Mouse (Mus musculus): ENCODE data around the gene Sowahd. TPM values are rescaled to one million over a fixed set of nuclear protein-coding genes. Genes with fewer than 3 reads are reported as not detected.
"Not testable (repeated sequence)": the region's sequence is repeated elsewhere in the genome, so short reads cannot be mapped to it uniquely, and the experiment has no call there.

The Sowahd gene
- polyA plus RNA-seq, 1 experiment from 2014 or later = not detected

DNA sequence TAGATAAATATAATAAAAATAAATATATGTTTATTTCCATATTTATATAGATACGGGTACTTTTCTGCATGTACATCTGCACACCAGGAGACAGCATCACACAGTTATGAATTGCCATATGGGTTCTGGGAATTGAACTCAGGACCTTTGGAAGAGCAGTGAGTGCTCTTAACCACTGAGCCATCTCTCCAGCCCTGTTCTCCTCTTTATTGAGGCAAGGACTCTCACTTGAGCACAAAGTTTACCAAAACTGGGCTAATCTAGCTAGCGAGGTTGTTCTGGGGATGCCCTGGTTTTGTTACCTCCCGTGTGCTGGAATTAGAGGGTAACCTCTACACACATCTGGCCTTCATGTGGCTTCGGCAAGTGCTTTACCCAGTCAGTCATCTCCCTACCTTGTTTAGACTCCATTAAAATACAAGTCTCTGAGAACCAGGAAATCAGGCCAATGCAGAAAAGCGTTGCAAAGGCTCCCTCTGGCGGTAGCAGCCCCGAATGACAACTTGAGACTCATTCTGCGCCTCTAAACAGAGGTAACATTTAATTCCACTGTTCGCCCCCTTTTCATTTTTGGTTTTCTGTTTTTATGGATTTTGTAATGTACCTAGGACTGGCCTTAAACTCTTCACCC is 25.7 kb downstream of the Sowahd start:
- no peak overlapping the region for H3K27ac ChIP-seq
- no peak overlapping the region for H3K9ac ChIP-seq
- H3K36me3 ChIP-seq = no peaks in the 10 kb centered on the region
- 37% methylated on average over 9 of the region's 9 CpGs for WGBS
- no peaks in the 10 kb centered on the region for H3K27me3 ChIP-seq
- ATAC-seq (ENCODE audit: low FRiP score) = no peak
- no peaks in the 10 kb centered on the region for H3K4me1 ChIP-seq
- no peak overlapping the region for H3K4me3 ChIP-seq
- H3K4me2 ChIP-seq (replicated peaks) = no peak overlapping the region
- no peaks in the 10 kb centered on the region for H3K9me3 ChIP-seq (replicated peaks)

DNA sequence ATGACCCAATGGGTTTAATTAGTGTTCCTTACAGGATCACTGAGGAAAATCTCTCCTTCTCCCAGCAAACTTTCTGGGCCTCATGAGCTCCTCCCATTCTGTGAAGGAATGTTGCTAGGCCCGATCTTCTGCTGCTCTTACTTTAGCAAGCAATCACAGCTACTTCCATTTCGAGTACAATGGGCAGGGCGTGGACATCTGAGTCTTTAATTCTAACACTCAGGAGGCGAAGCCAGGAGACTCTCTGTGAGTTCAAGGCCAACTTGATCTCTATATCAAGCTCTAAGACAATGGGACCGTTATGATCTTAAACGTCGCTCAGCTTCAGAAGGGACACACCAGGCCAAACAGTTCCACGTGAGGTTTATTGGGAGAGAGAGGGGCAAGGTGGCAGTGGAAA is 28.0 kb downstream of the Sowahd start:
- no peak overlapping the region for H3K4me3 ChIP-seq
- no peaks in the 10 kb centered on the region for H3K4me1 ChIP-seq
- H3K4me2 ChIP-seq (replicated peaks) = no peak overlapping the region
- no peaks in the 10 kb centered on the region for H3K9me3 ChIP-seq (replicated peaks)
- peaks cover 3% of the 10 kb centered on the region; the same call in 1 of the 2 replicates for H3K36me3 ChIP-seq
- no peak overlapping the region for H3K27ac ChIP-seq
- ATAC-seq (ENCODE audit: low FRiP score) = no peak
- no peak overlapping the region for H3K9ac ChIP-seq
- WGBS = 84% methylated on average over 8 of the region's 8 CpGs
- no peaks in the 10 kb centered on the region for H3K27me3 ChIP-seq

DNA sequence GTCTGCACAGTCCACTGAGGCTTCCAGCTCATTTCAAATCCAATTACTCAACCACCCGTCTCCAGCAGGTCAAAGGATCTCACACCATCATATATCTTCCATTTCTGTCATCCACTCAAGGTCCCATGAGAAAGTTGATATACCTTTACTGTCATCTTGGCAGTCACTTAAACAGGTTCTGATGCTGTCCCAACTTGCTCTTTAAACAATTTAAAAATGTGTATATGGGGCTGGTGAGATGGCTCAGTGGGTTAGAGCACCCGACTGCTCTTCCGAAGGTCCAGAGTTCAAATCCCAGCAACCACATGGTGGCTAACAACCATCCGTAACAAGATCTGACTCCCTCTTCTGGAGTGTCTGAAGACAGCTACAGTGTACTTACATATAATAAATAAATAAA is 31.7 kb downstream of the Sowahd start:
- not testable (repeated sequence) for H3K36me3 ChIP-seq; H3K27me3 ChIP-seq; H3K4me3 ChIP-seq; ATAC-seq (ENCODE audit: low FRiP score); H3K4me1 ChIP-seq; H3K9ac ChIP-seq; H3K4me2 ChIP-seq (replicated peaks); H3K27ac ChIP-seq; H3K9me3 ChIP-seq (replicated peaks)
- 62% methylated on average over 4 of the region's 4 CpGs for WGBS

GRCm38 (mm10) chrX:37081194-37081593 is 32.5 kb downstream of the Sowahd start:
- H3K4me1 ChIP-seq = peaks cover 10% of the 10 kb centered on the region; the same call in 1 of the 2 replicates

DNA sequence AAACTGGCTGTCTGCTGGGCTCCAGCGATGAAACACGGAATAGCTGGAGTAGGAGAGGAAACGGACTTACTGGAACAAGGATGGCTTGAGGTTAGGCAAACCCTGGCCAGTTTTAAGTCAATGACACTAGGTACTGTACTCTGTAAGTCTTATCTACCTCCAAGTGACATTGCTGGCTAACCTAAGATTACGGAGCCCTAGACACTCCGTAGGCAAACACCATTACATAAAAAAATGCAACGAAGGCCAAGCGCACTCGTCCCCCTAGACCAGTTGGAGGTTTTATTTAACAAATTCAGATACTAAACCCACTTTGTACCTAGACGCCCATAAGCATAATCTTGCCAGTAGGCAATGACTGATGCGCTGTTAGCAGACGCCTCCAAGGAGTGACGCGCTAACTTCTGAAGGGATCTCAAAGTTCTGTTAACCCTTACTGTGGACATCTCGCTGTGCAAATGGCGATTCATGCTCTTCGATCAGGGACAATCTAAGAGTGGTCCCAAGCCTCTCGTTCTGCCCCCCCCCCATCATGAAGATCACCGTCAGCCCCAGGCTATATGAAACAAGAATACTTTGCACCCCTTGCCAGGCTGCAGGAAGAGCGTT is 35.8 kb downstream of the Sowahd start:
- 18% methylated on average over 19 of the region's 19 CpGs for WGBS
- H3K4me1 ChIP-seq = peaks cover 10% of the 10 kb centered on the region; the same call in 1 of the 2 replicates
- peak; percentile 15; the same call in 1 of the 2 replicates for ATAC-seq (ENCODE audit: low FRiP score)
- peak overlapping the region; percentile 53 for H3K4me3 ChIP-seq
- H3K4me2 ChIP-seq (replicated peaks) = peak overlapping the region; percentile 64
- peak overlapping the region; percentile 86 for H3K27ac ChIP-seq
- no peaks in the 10 kb centered on the region for H3K27me3 ChIP-seq
- H3K36me3 ChIP-seq = peaks cover 8% of the 10 kb centered on the region; the same call in 1 of the 2 replicates
- H3K9me3 ChIP-seq (replicated peaks) = no peaks in the 10 kb centered on the region
- H3K9ac ChIP-seq = peak overlapping the region; percentile 73

More at GRCm38 (mm10) chrX:37081194-37081593, 32.5 kb downstream of the Sowahd start:
- no peak for ATAC-seq (ENCODE audit: low FRiP score)
- no peak overlapping the region for H3K9ac ChIP-seq
- H3K27me3 ChIP-seq = no peaks in the 10 kb centered on the region
- H3K27ac ChIP-seq = no peak overlapping the region
- H3K36me3 ChIP-seq = peaks cover 8% of the 10 kb centered on the region; the same call in 1 of the 2 replicates
- H3K4me3 ChIP-seq = no peak overlapping the region
- no peaks in the 10 kb centered on the region for H3K9me3 ChIP-seq (replicated peaks)
- no peak overlapping the region for H3K4me2 ChIP-seq (replicated peaks)
- WGBS = 55% methylated on average over 6 of the region's 6 CpGs

DNA sequence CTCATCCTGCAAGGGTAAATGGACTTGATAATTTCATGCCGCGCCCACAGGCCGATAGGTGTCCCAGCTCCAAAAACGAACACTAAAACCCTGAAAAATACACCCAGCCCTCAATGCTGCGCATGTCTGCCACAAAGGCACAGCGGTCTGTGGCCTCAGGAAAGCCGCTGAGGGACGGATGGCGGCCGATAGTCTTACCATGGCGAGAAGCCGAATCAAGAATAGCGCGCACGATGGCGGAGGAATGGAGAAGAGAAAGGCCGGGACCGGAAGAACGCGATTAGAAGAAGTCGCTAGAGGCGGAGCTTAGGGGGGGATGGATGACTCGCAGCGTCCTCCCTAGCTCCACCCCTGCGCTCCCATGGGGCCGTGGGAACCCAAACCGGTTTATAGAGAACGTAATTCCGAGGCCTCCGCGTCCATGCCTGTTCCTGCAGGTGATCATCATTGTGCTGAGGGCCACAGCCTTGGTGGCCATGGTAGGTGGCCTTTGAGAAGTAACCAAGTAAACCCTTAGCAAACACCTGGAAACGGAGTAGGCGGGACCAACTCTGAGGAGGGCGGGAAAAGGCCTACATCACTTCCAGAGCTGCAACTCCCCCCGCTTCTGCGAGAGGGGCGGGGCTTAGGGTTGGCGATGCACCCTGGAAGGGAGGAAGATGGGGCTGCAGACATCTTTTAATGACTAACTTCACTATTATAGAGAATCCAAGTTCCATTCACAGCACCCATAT is 36.4 kb downstream of the Sowahd start, which contains the start of gene Rpl39:
TSS of gene Rpl39 (minus strand) at position 476 of the 734 bp plus-strand sequence.
- peak within 1 kb of the TSS; percentile 73 for H3K9ac ChIP-seq
- H3K4me1 ChIP-seq = peaks cover 10% of the 10 kb centered on the region; the same call in 1 of the 2 replicates
- 19% methylated on average over 38 of the region's 38 CpGs for WGBS
- peak within 1 kb of the TSS; percentile 86 for H3K27ac ChIP-seq
- H3K4me3 ChIP-seq = peak within 1 kb of the TSS; percentile 53
- H3K36me3 ChIP-seq = peaks cover 8% of the 10 kb centered on the region; the same call in 1 of the 2 replicates
- no peaks in the 10 kb centered on the region for H3K9me3 ChIP-seq (replicated peaks)
- ATAC-seq (ENCODE audit: low FRiP score) = peak; percentile 96
- no peaks in the 10 kb centered on the region for H3K27me3 ChIP-seq
- peak within 1 kb of the TSS; percentile 64 for H3K4me2 ChIP-seq (replicated peaks)

DNA sequence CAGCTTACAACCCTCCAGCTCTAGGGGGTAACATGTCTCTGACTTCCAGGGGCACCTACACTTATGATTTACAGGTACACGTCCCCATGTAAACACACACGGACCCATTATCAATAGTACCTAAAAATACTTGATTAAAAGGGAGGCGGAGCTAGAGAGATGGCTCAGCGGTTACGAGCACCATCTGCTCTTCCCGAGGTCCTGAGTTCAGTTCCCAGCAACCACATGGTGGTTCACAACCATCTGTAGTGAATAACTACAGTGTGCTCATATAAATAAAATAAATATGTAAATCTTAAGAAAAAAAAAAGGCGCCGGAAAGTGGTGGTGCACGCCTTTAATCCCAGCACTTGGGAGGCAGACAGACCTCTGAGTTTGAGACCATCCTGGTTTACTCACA is 37.0 kb downstream of the Sowahd start:
- H3K4me3 ChIP-seq = peak overlapping the region; percentile 53
- H3K9me3 ChIP-seq (replicated peaks) = no peaks in the 10 kb centered on the region
- 22% methylated on average over 9 of the region's 9 CpGs for WGBS
- H3K4me1 ChIP-seq = peaks cover 10% of the 10 kb centered on the region; the same call in 1 of the 2 replicates
- peak overlapping the region; percentile 42 for H3K4me2 ChIP-seq (replicated peaks)
- no peaks in the 10 kb centered on the region for H3K27me3 ChIP-seq
- no peak overlapping the region for H3K9ac ChIP-seq
- ATAC-seq (ENCODE audit: low FRiP score) = no peak; the same call in 1 of the 2 replicates
- H3K27ac ChIP-seq = peak overlapping the region; percentile 86
- H3K36me3 ChIP-seq = peaks cover 8% of the 10 kb centered on the region; the same call in 1 of the 2 replicates

GRCm38 (mm10) chrX:37088778-37089177 is 40.1 kb downstream of the Sowahd start:
- no peak overlapping the region for H3K4me3 ChIP-seq
- WGBS = 79% methylated on average over 1 of the region's 1 CpGs
- no peaks in the 10 kb centered on the region for H3K27me3 ChIP-seq
- H3K4me1 ChIP-seq = no peaks in the 10 kb centered on the region
- no peaks in the 10 kb centered on the region for H3K9me3 ChIP-seq (replicated peaks)
- H3K36me3 ChIP-seq = 0 out of 2 replicates have a peak, but pooled peaks cover 3% of the 10 kb centered on the region
- H3K4me2 ChIP-seq (replicated peaks) = no peak overlapping the region
- no peak for ATAC-seq (ENCODE audit: low FRiP score)
- H3K9ac ChIP-seq = no peak overlapping the region
- H3K27ac ChIP-seq = no peak overlapping the region

DNA sequence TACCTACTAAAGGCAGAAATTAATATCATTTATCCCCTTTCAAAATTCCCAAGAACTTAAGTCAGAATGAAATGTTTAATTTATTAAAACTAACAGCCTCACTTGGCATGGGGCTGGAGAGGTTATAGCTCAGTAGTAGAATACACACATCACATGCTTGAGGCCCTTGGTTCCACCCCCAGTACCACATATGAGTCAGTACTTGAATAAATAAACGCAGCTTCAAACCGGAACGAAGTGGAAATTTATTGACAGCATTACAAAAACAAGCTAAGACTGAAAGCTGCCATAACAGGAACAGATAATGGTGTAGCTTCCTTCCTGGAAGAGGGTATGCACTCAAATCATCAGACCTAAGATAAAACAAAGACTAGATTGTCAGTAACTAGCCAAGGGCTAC is 42.8 kb downstream of the Sowahd start:
- H3K9ac ChIP-seq = no peak overlapping the region
- no peaks in the 10 kb centered on the region for H3K27me3 ChIP-seq
- WGBS = 88% methylated on average over 3 of the region's 3 CpGs
- H3K4me2 ChIP-seq (replicated peaks) = no peak overlapping the region
- H3K9me3 ChIP-seq (replicated peaks) = no peaks in the 10 kb centered on the region
- no peak for ATAC-seq (ENCODE audit: low FRiP score)
- no peaks in the 10 kb centered on the region for H3K4me1 ChIP-seq
- H3K27ac ChIP-seq = no peak overlapping the region
- H3K4me3 ChIP-seq = no peak overlapping the region
- 0 out of 2 replicates have a peak, but pooled peaks cover 3% of the 10 kb centered on the region for H3K36me3 ChIP-seq

GRCm38 (mm10) chrX:37095106-37095768 is 46.6 kb downstream of the Sowahd start:
- no peak for ATAC-seq (ENCODE audit: low FRiP score)
- H3K36me3 ChIP-seq = 0 out of 2 replicates have a peak, but pooled peaks cover 10% of the 10 kb centered on the region
- H3K4me3 ChIP-seq = no peak overlapping the region
- no peak overlapping the region for H3K9ac ChIP-seq
- H3K27ac ChIP-seq = no peak overlapping the region
- H3K4me2 ChIP-seq (replicated peaks) = no peak overlapping the region
- H3K9me3 ChIP-seq (replicated peaks) = no peaks in the 10 kb centered on the region
- H3K4me1 ChIP-seq = no peaks in the 10 kb centered on the region
- WGBS = 91% methylated on average over 11 of the region's 11 CpGs
- no peaks in the 10 kb centered on the region for H3K27me3 ChIP-seq

DNA sequence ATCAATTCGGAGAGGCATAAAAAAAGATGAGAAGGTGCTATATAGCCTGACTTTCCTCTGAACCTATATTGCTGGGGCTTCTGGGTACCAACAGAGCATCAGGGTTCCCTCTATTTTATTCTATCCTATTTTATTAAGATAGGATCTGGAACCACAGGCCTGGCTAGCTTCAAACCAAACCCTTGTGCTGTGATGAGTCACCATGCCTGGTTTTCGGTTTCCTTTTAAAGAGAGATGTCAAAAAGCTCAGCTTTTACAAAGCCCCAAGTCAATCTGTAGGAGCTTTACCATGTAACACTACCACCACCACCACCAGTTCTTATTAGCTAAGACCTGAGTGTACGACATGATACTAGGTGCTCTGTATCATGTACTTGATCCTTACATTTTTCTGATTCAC is 50.0 kb downstream of the Sowahd start:
- no peaks in the 10 kb centered on the region for H3K27me3 ChIP-seq
- no peak overlapping the region for H3K4me2 ChIP-seq (replicated peaks)
- no peak for ATAC-seq (ENCODE audit: low FRiP score)
- 0 out of 2 replicates have a peak, but pooled peaks cover 6% of the 10 kb centered on the region for H3K36me3 ChIP-seq
- H3K9ac ChIP-seq = no peak overlapping the region
- no peak overlapping the region for H3K4me3 ChIP-seq
- 93% methylated on average over 3 of the region's 3 CpGs for WGBS
- H3K27ac ChIP-seq = no peak overlapping the region
- H3K4me1 ChIP-seq = no peaks in the 10 kb centered on the region
- H3K9me3 ChIP-seq (replicated peaks) = no peaks in the 10 kb centered on the region
